Mouse (Mus musculus) gastrocnemius, adult 2 months (tissue): ENCODE measurements around the gene Tmem211. TPM values are rescaled to one million over a fixed set of nuclear protein-coding genes. Genes with fewer than 3 reads are reported as not detected.

Source experiments
- DNase-seq: peaks from one replicate; pipeline ENCODE4 v3.0.0; 2022
- H3K27ac ChIP-seq: fragments of 200-600 bp; 2 replicates; pipeline ENCODE4 v1.8.1; 2022; ENCODE audit warnings: mild to moderate bottlenecking
- H3K4me3 ChIP-seq: fragments of 200-600 bp; 2 replicates; pipeline ENCODE4 v1.8.1; 2022; ENCODE audit warnings: mild to moderate bottlenecking, moderate library complexity
- CTCF ChIP-seq: fragments of 200-600 bp; IDR thresholded peaks from 2 replicates; pipeline ENCODE4 v1.8.1; 2022; ENCODE audit warnings: antibody characterized with exemption, mild to moderate bottlenecking, moderate library complexity
- intact Hi-C: fragments of 180-260 bp; cut with DNase I; formaldehyde crosslinking; loops from one replicate; pipeline ENCODE4 v1.15.1; 2025
- total RNA-seq, 2 experiments: library from RNA; stranded (reverse); gene quantifications; 2 replicates each; pipeline ENCODE4 v1.2.3; 2021

The Tmem211 gene
- total RNA-seq, 2 experiments from 2014 or later: not detected

GRCm38 (mm10) chr5:113250806-113251205 lies 24.1 kb downstream of the Tmem211 start:
- intact Hi-C loops: no loop called here
- no peak for TF ChIP-seq CTCF
- no peak for DNase-seq
- Histone ChIP-seq H3K27ac (no peak overlapping the region), H3K4me3 (no peak overlapping the region)

DNA sequence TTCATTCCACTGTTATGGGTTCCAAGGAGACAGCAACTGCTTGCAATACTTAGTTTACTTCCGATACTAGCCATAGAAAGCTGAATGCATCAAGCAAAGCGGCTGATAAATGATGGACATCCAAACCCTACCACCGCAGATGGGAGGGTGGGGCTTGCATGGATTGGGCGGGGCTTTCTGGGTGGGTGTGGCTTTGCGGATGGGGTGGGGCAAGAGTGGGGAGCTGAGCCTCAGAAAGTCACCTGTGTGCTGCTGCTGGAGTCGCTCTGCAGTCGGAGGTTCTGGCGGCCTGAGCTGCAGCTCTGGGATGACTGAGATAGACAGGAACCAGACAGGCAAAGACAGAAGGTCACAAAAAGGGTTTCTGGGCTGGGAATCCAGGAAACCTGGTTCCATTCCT lies 38.9 kb downstream of the Tmem211 start:
- intact Hi-C loops: no loop called here
- Histone ChIP-seq H3K27ac (no peak overlapping the region), H3K4me3 (no peak overlapping the region)
- TF ChIP-seq CTCF: no peak
- no peak for DNase-seq

DNA sequence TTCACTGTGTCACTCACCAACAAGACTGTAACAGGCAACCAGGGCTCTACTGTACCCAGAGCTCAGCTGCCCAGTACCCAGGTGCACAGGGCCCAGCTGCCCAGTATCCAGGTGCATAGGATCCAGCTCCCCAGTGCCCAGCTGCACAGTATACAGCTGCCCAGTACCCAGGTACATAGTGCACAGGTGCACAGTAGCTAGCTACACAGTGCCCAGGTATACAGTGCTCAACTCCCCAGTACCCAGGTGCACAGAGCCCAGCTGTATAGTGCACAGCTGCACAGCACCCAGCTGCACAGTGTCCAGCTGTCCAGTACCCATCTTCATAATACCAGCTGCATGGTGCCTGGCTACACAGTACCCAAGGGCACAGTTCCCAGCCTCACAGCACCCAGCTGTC lies 41.5 kb downstream of the Tmem211 start:
- TF ChIP-seq CTCF: no peak
- no peak for DNase-seq
- intact Hi-C loops: no loop called here
- Histone ChIP-seq H3K4me3 (no peak overlapping the region), H3K27ac (no peak overlapping the region)

DNA sequence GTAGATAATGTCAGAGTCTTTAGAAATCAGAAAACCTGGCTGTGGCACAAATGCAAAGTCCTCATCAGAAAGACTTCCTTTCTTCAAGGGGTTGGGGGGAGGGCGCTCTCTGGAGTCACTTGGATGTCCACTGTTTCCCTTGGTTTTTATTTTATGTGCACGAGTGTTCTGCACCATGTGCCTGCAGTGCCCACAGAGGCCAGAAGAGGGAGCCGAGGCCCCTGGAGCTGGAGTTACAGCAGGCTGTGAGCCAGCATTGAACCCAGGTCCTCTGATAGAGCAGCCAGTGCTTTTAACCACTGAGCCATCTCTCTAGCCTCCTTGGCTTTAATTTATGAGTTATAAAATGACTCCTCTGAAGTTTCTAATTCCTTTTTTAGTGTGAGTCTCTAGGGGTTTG lies 43.3 kb downstream of the Tmem211 start:
- TF ChIP-seq CTCF: no peak
- H3K4me3 ChIP-seq: no peak overlapping the region
- DNase-seq: no peak
- H3K27ac ChIP-seq: no peak overlapping the region
- intact Hi-C loops: no loop called here

GRCm38 (mm10) chr5:113271207-113271811 lies 44.6 kb downstream of the Tmem211 start:
- DNase-seq: no peak
- Histone ChIP-seq H3K4me3 (peak overlapping the region; percentile 40), H3K27ac (no peak overlapping the region)
- intact Hi-C loops: no loop called here
- no peak for TF ChIP-seq CTCF

DNA sequence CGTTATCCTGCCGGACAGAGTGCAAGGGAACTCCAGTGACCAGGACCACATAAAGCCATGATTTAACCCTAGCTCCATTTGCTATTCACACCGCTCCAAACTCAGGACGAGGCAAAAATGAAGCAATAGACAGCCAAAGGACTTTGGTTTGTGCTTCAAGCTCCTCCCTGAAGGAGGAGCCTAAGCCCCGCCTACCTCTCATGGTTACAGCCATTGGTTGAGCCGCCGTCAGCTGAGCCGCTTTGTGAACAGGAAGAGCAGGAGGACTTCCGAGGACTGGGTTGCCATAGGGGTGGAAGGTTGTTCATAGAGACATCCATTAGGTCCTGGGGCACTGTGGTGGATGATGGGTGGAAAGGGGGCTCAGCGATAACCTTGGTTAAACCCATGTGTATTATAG lies 49.1 kb downstream of the Tmem211 start:
- no peak for DNase-seq
- Histone ChIP-seq H3K27ac (no peak overlapping the region), H3K4me3 (no peak overlapping the region)
- intact Hi-C loops: no loop called here
- TF ChIP-seq CTCF: no peak

GRCm38 (mm10) chr5:113280138-113280856 lies 53.6 kb downstream of the Tmem211 start:
- DNase-seq: no peak
- Histone ChIP-seq H3K27ac (no peak overlapping the region), H3K4me3 (peak overlapping the region; percentile 51)
- TF ChIP-seq CTCF: no peak
- intact Hi-C loops: no loop called here

DNA sequence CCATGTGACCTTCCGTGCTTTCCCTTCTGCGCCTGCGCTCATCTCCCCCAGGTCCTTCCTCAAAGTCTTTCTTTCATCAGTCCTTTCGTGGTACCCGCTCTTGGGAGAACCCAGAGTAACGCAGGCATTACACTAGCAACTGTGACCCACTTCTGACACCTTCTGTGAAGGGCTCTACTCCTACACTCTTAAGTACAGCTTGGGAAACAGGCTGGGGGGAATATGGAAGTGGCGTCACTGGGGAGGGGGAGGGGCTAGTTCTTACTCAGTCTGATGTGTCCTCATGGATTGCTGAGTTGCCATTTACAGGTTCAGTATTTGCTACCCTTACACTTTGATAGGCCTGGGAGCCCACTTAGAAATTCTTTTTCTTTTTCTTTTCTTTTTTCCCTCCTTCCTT lies 54.8 kb downstream of the Tmem211 start:
- intact Hi-C loops: no loop called here
- no peak overlapping the region for H3K4me3 ChIP-seq
- DNase-seq: no peak
- TF ChIP-seq CTCF: no peak
- H3K27ac ChIP-seq: no peak overlapping the region

- no peak for DNase-seq
- no peak for TF ChIP-seq CTCF
- intact Hi-C loops: no loop called here
These were observed 57.0 kb downstream of the Tmem211 start for GRCm38 (mm10) chr5:113283726-113284125.

GRCm38 (mm10) chr5:113285541-113285940 lies 58.8 kb downstream of the Tmem211 start:
- intact Hi-C loops: no loop called here
- no peak overlapping the region for H3K27ac ChIP-seq
- no peak overlapping the region for H3K4me3 ChIP-seq
- TF ChIP-seq CTCF: no peak; the same call in 1 of the 2 replicates
- DNase-seq: no peak

More at GRCm38 (mm10) chr5:113283726-113284125, 57.0 kb downstream of the Tmem211 start:
- Histone ChIP-seq H3K27ac (no peak overlapping the region), H3K4me3 (no peak overlapping the region)

DNA sequence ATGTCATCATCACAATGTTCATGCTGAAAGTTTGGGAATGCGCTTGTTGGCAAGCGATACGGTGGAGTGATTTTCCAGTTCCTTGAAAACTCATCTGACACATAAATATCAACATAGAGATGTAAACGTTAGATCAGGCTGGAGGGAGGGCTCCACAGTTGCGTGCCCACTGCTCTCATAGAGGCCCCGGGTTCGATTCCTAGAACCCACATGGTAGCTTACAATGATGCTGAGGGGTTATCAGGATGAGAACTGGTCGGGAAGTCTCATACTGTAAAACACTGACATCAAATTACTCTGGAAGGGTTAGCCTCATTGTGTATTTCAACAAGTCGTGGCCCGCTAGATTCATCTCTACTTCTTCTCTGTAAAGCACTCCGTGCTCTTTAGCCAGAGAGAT lies 59.3 kb downstream of the Tmem211 start:
- no peak for DNase-seq
- intact Hi-C loops: no loop called here
- Histone ChIP-seq H3K27ac (no peak overlapping the region), H3K4me3 (no peak overlapping the region)
- TF ChIP-seq CTCF: no peak

DNA sequence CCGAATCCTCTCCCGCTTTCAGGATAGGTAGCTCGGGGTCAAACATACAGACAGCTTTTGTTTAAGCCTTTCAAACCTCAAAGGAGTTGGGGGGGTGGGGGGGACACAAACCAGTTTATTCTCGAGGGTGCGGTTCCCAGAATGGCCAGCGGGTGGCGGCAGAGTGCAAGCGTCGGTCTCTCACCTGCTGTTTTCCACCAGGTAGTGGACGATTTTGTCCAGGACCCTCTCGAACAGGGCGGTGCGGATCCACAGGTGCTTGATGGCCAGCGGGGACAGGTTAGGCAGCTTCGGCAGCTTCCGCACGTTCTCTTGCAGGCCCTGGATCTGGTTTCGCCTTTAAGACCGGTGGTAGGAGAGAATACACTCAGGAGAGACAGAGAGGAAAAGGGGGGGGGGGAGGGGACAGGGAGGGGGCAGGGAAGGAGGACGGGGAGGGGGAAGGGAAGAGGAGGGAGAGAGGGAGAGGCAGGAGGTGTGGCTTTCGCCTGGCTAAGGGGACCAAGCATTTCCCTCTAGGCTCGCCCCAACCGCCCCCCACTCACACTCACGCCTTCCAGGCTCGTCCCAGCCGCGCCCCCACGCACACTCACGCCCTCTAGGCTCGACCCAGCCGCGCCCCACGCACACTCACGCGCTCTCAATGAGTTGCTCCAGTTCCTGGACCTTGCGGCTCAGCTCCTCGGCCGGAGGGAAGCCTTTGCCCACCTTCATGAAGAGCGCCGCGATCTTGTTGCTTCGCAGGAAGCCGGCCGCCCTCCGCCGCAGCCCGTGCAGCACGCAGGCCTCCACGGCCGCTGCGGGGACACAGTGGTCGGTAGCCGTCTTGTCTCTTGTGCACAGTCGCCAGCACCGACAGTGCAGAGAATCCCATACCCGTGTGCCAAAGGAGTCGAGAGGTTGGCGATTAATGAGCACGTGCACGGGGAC lies 60.1 kb downstream of the Tmem211 start:
- no peak overlapping the region for H3K27ac ChIP-seq
- peak; percentile 54 for DNase-seq
- TF ChIP-seq CTCF: peak; percentile 72
- H3K4me3 ChIP-seq: no peak overlapping the region
- intact Hi-C loops: no loop called here

- intact Hi-C loops: no loop called here
- Histone ChIP-seq H3K4me3 (no peak overlapping the region), H3K27ac (no peak overlapping the region)
- no peak for TF ChIP-seq CTCF
- DNase-seq: no peak
These were observed 61.1 kb downstream of the Tmem211 start for GRCm38 (mm10) chr5:113287762-113288161.
